Mouse (Mus musculus): ENCODE measurements around the gene Cdh4. TPM values are rescaled to one million over a fixed set of nuclear protein-coding genes. Genes with fewer than 3 reads are reported as not detected.

Cdh4 gene
- polyA plus RNA-seq, 1 experiment = 48.4 TPM

DNA sequence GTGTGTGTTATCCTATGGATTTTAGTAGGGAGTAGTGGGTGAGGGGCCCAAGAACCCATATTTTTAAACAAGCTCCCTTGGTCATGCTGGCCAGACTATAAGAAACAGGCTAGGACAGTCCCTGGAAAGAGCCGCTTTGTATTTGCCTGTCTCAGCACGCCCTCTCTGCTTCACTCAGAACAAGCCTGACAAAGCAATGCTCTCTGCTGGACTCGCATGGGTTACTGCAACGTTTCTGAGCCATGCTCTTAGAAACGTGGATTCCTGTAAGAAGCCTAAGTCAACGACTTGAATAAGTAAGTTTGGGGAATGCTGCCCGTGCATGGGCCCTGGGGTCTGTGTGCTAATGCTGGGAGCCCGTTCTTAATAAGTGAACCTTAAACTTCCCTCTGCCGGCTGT is 2.1 kb upstream of the Cdh4 start:
- TF ChIP-seq CTCF (IDR thresholded peaks at IDR 0.05; ENCODE audit: borderline replicate concordance, extremely low read depth, insufficient read depth, insufficient read length) (peak; percentile 41; the same call in 1 of the 2 replicates), POLR2A (IDR thresholded peaks at IDR 0.05; ENCODE audit: borderline replicate concordance, extremely low read depth, insufficient read depth, insufficient read length, poor library complexity, severe bottlenecking) (no peak)
- peak; percentile 87 for DNase-seq (ENCODE audit: low read depth)

DNA sequence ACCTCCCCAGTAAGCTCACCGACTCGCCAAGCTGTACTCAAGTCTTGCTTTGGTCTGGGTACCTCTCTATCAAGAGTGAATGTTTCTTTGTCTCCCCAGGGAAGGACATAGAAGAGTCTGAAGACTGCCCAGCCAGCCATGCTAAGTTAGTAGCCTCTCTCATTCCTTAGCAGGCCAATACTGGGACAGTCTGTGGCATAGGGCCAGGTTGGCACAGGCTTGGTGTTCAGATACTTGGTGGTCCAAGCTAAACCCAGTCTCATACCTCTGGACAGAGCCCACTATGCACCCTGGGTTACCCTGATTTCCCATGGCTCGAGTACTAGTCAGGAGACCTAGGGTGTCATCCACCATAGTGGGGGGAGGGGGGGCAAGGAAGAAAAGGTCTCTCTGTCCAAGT is 1.1 kb upstream of the Cdh4 start:
- TF ChIP-seq CTCF (IDR thresholded peaks at IDR 0.05; ENCODE audit: borderline replicate concordance, extremely low read depth, insufficient read depth, insufficient read length) (no peak), POLR2A (IDR thresholded peaks at IDR 0.05; ENCODE audit: borderline replicate concordance, extremely low read depth, insufficient read depth, insufficient read length, poor library complexity, severe bottlenecking) (no peak)
- DNase-seq (ENCODE audit: low read depth) = peak; percentile 48

GRCm38 (mm10) chr2:179441717-179442116 is 514 bp upstream of the Cdh4 start:
- DNase-seq (ENCODE audit: low read depth) = peak; percentile 74
- no peak for TF ChIP-seq CTCF (IDR thresholded peaks at IDR 0.05; ENCODE audit: borderline replicate concordance, extremely low read depth, insufficient read depth, insufficient read length)
- TF ChIP-seq POLR2A (IDR thresholded peaks at IDR 0.05; ENCODE audit: borderline replicate concordance, extremely low read depth, insufficient read depth, insufficient read length, poor library complexity, severe bottlenecking) = no peak

DNA sequence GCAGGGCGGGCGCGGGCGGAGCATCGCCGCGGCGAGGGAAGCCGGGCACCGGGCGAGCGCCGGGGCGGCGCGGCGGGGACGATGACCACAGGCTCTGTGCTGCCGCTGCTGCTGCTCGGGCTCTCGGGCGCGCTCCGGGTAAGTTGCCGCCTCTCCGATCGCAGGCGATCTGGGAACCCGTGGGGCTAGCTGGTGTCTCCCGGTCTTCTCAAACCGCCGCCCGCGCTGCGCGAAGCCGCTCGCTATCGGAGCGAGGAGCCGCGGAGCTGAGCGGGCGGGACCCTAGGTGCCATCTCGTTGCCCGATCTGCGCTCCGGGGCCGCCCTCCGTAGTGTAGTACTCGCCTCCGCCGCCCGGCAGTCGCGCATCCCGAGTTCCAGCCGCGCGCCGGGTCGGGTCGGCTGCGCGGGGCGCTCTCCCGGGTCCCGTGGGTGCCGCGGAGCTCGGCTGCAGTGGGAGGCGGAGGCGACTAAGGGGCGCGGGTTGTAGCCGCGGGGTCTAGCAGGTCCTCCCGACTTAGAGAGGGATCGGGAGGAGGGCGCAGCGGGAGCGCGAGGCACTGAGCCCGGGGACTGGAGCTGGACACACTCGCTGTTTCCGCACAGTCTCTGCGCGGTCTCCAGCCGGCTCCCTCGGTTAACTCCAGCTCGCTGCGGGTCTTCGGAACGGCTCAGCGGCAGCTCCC is 452 bp downstream of the Cdh4 start:
- TF ChIP-seq POLR2A (IDR thresholded peaks at IDR 0.05; ENCODE audit: borderline replicate concordance, extremely low read depth, insufficient read depth, insufficient read length, poor library complexity, severe bottlenecking) (no peak), CTCF (IDR thresholded peaks at IDR 0.05; ENCODE audit: borderline replicate concordance, extremely low read depth, insufficient read depth, insufficient read length) (no peak; the same call in 1 of the 2 replicates)
- peak; percentile 71 for DNase-seq (ENCODE audit: low read depth)

DNA sequence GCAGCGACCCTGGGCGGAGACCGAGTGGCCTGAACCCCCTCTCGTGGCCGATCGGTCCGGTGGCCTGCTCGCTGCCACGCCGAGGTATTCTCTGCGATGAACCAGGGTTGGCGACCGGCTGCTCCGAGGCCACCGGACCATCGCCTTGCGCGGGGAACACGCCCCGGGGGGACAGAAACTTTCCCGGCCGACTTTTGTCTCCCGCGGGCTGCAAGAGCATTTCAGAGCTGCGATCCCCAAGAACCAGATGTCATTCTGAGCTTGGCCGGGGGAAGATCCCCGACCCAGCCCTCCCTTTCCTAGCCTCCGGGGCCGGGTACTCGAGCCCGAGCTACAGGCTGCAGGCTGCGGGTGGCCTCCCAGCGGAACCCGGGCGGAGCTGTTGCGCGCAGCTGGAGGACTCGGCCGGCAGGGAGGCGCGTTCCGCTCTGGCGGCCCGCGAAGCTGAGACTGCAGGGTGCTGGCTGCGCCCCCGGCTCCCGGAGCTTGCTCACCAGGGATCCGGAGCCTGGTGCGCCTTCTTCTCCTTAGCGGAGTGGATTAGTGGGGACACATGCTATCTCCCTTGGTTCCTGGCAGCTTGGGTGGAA is 1.1 kb downstream of the Cdh4 start:
- DNase-seq (ENCODE audit: low read depth) = peak; percentile 74
- TF ChIP-seq CTCF (IDR thresholded peaks at IDR 0.05; ENCODE audit: borderline replicate concordance, extremely low read depth, insufficient read depth, insufficient read length) = no peak
- TF ChIP-seq POLR2A (IDR thresholded peaks at IDR 0.05; ENCODE audit: borderline replicate concordance, extremely low read depth, insufficient read depth, insufficient read length, poor library complexity, severe bottlenecking) = no peak

- TF ChIP-seq CTCF (IDR thresholded peaks at IDR 0.05; ENCODE audit: borderline replicate concordance, extremely low read depth, insufficient read depth, insufficient read length) (peak; percentile 24; the same call in 1 of the 2 replicates), POLR2A (IDR thresholded peaks at IDR 0.05; ENCODE audit: borderline replicate concordance, extremely low read depth, insufficient read depth, insufficient read length, poor library complexity, severe bottlenecking) (no peak)
- DNase-seq (ENCODE audit: low read depth) = peak; percentile 65
Measured at GRCm38 (mm10) chr2:179443959-179444358, 1.7 kb downstream of the Cdh4 start.

- no peak for DNase-seq (ENCODE audit: low read depth)
- TF ChIP-seq CTCF (IDR thresholded peaks at IDR 0.05; ENCODE audit: borderline replicate concordance, extremely low read depth, insufficient read depth, insufficient read length) (no peak), POLR2A (IDR thresholded peaks at IDR 0.05; ENCODE audit: borderline replicate concordance, extremely low read depth, insufficient read depth, insufficient read length, poor library complexity, severe bottlenecking) (no peak)
Measured at GRCm38 (mm10) chr2:179448256-179448655, 6.0 kb downstream of the Cdh4 start.

GRCm38 (mm10) chr2:179449018-179449417 is 6.8 kb downstream of the Cdh4 start:
- TF ChIP-seq CTCF (IDR thresholded peaks at IDR 0.05; ENCODE audit: borderline replicate concordance, extremely low read depth, insufficient read depth, insufficient read length) (peak; percentile 46; the same call in 1 of the 2 replicates), POLR2A (IDR thresholded peaks at IDR 0.05; ENCODE audit: borderline replicate concordance, extremely low read depth, insufficient read depth, insufficient read length, poor library complexity, severe bottlenecking) (no peak)
- no peak for DNase-seq (ENCODE audit: low read depth)

DNA sequence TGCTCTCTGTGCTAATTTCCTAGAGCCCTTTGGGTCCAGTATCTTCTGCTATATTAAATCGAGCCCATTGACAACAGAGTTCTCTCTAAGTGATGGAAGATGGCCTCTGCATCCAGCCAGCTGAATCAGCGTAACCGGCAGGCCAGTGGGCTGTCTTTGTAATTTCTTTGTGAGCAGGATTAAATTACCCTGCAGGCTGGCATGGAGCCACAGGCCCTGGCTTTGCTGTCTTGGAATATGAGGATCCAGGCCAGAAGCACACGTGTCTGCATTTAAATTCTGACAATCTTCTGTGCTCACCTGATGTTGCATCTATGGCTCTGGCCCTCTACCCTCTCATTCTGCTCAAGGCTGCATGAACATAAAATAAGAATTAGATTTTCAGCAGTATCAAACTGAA is 17.0 kb downstream of the Cdh4 start:
- DNase-seq (ENCODE audit: low read depth) = peak; percentile 39
- no peak for TF ChIP-seq CTCF (IDR thresholded peaks at IDR 0.05; ENCODE audit: borderline replicate concordance, extremely low read depth, insufficient read depth, insufficient read length)
- no peak for TF ChIP-seq POLR2A (IDR thresholded peaks at IDR 0.05; ENCODE audit: borderline replicate concordance, extremely low read depth, insufficient read depth, insufficient read length, poor library complexity, severe bottlenecking)

DNA sequence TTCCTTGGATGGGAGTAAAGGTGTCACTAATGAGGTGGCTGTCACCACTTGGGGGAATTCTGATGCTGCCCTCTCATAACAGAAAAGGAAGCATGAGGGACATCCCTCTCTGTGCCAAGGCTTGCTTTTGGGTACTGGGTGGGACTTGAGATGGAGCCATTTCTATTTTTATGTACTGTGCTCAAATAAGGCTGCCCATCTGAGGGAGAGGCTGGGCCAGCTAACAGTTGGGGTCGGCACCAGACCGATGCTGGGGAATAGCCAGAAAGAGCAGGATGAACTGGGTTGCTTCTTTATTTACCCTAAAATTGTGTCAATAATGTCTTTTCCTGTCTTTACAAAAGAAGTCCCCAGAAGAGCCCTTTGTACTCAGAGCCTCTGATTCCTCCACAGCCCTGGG is 17.4 kb downstream of the Cdh4 start:
- TF ChIP-seq POLR2A (IDR thresholded peaks at IDR 0.05; ENCODE audit: borderline replicate concordance, extremely low read depth, insufficient read depth, insufficient read length, poor library complexity, severe bottlenecking) (no peak), CTCF (IDR thresholded peaks at IDR 0.05; ENCODE audit: borderline replicate concordance, extremely low read depth, insufficient read depth, insufficient read length) (no peak)
- no peak for DNase-seq (ENCODE audit: low read depth)

DNA sequence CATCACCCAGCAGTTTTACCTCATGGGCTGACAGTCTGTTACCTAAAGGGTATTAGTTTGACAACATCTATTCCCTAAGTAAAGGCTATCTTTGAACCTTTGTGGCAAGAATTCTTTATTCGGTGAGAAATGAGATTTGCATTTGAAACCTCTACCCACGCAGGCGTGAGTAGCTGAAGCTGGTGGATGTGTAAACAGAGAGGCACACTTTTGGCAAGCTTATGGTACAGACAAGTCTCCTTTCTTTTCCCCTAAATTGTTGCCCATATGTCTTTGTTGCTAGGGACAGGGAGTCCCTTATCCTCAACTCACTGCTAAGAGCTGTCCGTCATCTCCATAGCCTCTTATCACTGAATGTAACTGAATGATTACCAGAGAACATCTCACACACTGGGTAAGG is 21.3 kb downstream of the Cdh4 start:
- DNase-seq (ENCODE audit: low read depth) = peak; percentile 36
- TF ChIP-seq POLR2A (IDR thresholded peaks at IDR 0.05; ENCODE audit: borderline replicate concordance, extremely low read depth, insufficient read depth, insufficient read length, poor library complexity, severe bottlenecking) (no peak), CTCF (IDR thresholded peaks at IDR 0.05; ENCODE audit: borderline replicate concordance, extremely low read depth, insufficient read depth, insufficient read length) (no peak)

All from brain, embryonic 14.5 days (tissue).